Mouse (Mus musculus): Measurements from ENCODE around the gene Efnb2.

Efnb2 gene

GRCm38 (mm10) chr8:8655346-8656340, 5.4 kb downstream of the Efnb2 start:
- DNase-seq, result peak in 1 of 2 experiments; percentile 9

- no peak for DNase-seq
These were observed 7.0 kb downstream of the Efnb2 start for GRCm38 (mm10) chr8:8653906-8654489.

GRCm38 (mm10) chr8:8653343-8653742, 7.7 kb downstream of the Efnb2 start:
- no peak for DNase-seq

GRCm38 (mm10) chr8:8652388-8652787, 8.7 kb downstream of the Efnb2 start:
- no peak for DNase-seq

GRCm38 (mm10) chr8:8649944-8650343, 11.1 kb downstream of the Efnb2 start:
- DNase-seq, result peak in 1 of 2 experiments; percentile 41

- DNase-seq, result no peak
These were observed 11.5 kb downstream of the Efnb2 start for GRCm38 (mm10) chr8:8649536-8649935.

- DNase-seq, result no peak
These were observed 12.4 kb downstream of the Efnb2 start for GRCm38 (mm10) chr8:8648686-8649085.

GRCm38 (mm10) chr8:8647824-8648223, 13.2 kb downstream of the Efnb2 start:
- no peak for DNase-seq

- DNase-seq, result no peak
These were observed 13.7 kb downstream of the Efnb2 start for GRCm38 (mm10) chr8:8647319-8647718.

GRCm38 (mm10) chr8:8644160-8644915, 16.7 kb downstream of the Efnb2 start:
- no peak for DNase-seq

GRCm38 (mm10) chr8:8640264-8640588, 20.8 kb downstream of the Efnb2 start:
- no peak for DNase-seq

- DNase-seq, result no peak
These were observed 21.3 kb downstream of the Efnb2 start for GRCm38 (mm10) chr8:8639569-8640263.

GRCm38 (mm10) chr8:8631394-8631793, 29.6 kb downstream of the Efnb2 start:
- DNase-seq, result no peak

- no peak for DNase-seq
These were observed 37.0 kb downstream of the Efnb2 start for GRCm38 (mm10) chr8:8624017-8624416.

- DNase-seq, result peak in 1 of 2 experiments; percentile 32
These were observed 37.6 kb downstream of the Efnb2 start for GRCm38 (mm10) chr8:8623486-8623885.

- no peak for DNase-seq
These were observed 38.6 kb downstream of the Efnb2 start for GRCm38 (mm10) chr8:8622476-8622875.

- DNase-seq, result no peak
These were observed 39.0 kb downstream of the Efnb2 start for GRCm38 (mm10) chr8:8622031-8622430.

GRCm38 (mm10) chr8:8621236-8621917, 39.7 kb downstream of the Efnb2 start:
- DNase-seq, result no peak

GRCm38 (mm10) chr8:8620536-8620935, 40.5 kb downstream of the Efnb2 start:
- DNase-seq, result no peak

GRCm38 (mm10) chr8:8619221-8620194, 41.5 kb downstream of the Efnb2 start:
- no peak for DNase-seq

GRCm38 (mm10) chr8:8613844-8614243, 47.2 kb downstream of the Efnb2 start:
- no peak for DNase-seq

Data from kidney, postnatal 4 days (tissue).